Mouse (Mus musculus): ENCODE results near the gene Nomo1. TPM values are rescaled to one million over a fixed set of nuclear protein-coding genes. Genes with fewer than 3 reads are reported as not detected.

The Nomo1 gene
- polyA plus RNA-seq, 1 experiment from 2014 or later, result 26.0 TPM

DNA sequence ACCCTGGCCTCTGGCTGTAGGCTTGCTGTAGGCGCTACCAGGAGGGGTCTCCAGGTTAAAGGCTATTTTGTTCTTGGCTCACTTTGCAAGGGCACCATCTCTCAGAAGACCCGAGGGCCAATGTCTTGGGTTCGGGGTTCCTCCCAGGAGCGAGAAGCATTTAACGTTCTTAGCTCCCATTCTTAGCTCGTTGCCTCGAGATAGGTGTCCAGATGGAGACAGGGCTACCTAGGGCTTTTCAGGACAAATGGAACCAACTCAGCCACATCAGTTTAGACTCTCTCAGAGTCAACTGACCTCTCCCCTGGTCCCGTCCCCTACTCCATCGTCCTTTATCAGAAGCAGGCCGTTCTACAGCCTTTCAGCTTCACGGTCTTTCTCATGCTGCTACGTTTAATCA, 98.7 kb downstream of the Nomo1 start:
- Histone ChIP-seq H3K9ac (replicated peaks; ENCODE audit: low read depth, low read length) (no peak overlapping the region), H3K4me1 (ENCODE audit: control insufficient read depth, insufficient read depth, low read length) (0 out of 2 replicates have a peak, but pooled peaks cover 8% of the 10 kb centered on the region), H3K9me3 (ENCODE audit: control insufficient read depth, low read length) (no peaks in the 10 kb centered on the region), H3K36me3 (ENCODE audit: control insufficient read depth, insufficient read depth, low read length) (no peaks in the 10 kb centered on the region), H3K27me3 (ENCODE audit: control insufficient read depth, insufficient read depth, low read length) (no peaks in the 10 kb centered on the region), H3K27ac (ENCODE audit: low read depth, low read length) (no peak overlapping the region), H3K4me2 (ENCODE audit: low read depth, low read length) (no peak overlapping the region), H3K4me3 (ENCODE audit: low read depth, low read length) (no peak overlapping the region)
- ATAC-seq (ENCODE audit: low read depth), result no peak
- WGBS, result 91% methylated on average over 12 of the region's 12 CpGs

Other genes starting within 250 kb of the Nomo1 start
- 21.2 and 32.3 TPM in 2 replicates for gene Lmtk3, start 250.0 kb upstream of the Nomo1 start, polyA plus RNA-seq (2014; fragmentation: Nextera tagmentation; extraction: Ambion mirVana)
- gene Sult2b1, start 249.0 kb upstream of the Nomo1 start, polyA plus RNA-seq (2014; fragmentation: Nextera tagmentation; extraction: Ambion mirVana), result 6.8 and 9.7 TPM in 2 replicates
- 223 and 266 TPM in 2 replicates for gene Cyth2, start 219.1 kb upstream of the Nomo1 start, polyA plus RNA-seq (2014; fragmentation: Nextera tagmentation; extraction: Ambion mirVana)
- gene Kcnj14, start 208.9 kb upstream of the Nomo1 start, polyA plus RNA-seq (2014; fragmentation: Nextera tagmentation; extraction: Ambion mirVana), result 1.1 and 1.3 TPM in 2 replicates
- gene Grwd1, start 202.8 kb upstream of the Nomo1 start, polyA plus RNA-seq (2014; fragmentation: Nextera tagmentation; extraction: Ambion mirVana), result 39.0 and 40.5 TPM in 2 replicates
- 67.9 and 98.6 TPM in 2 replicates for gene Kdelr1, start 160.9 kb upstream of the Nomo1 start, polyA plus RNA-seq (2014; fragmentation: Nextera tagmentation; extraction: Ambion mirVana)
- 3.4 and 4.3 TPM in 2 replicates for gene Grin2d, start 155.3 kb upstream of the Nomo1 start, polyA plus RNA-seq (2014; fragmentation: Nextera tagmentation; extraction: Ambion mirVana)
- gene Syngr4, start 137.0 kb upstream of the Nomo1 start, polyA plus RNA-seq (2014; fragmentation: Nextera tagmentation; extraction: Ambion mirVana), result 0.37 TPM in 1 of 2 replicates, not detected in the other
- gene Tmem143, start 136.8 kb upstream of the Nomo1 start, polyA plus RNA-seq (2014; fragmentation: Nextera tagmentation; extraction: Ambion mirVana), result 4.0 and 4.8 TPM in 2 replicates
- gene Emp3, start 112.3 kb upstream of the Nomo1 start, polyA plus RNA-seq (2014; fragmentation: Nextera tagmentation; extraction: Ambion mirVana), result 5.3 and 36.4 TPM in 2 replicates
- 3.8 and 4.0 TPM in 2 replicates for gene Ccdc114, start 109.6 kb upstream of the Nomo1 start, polyA plus RNA-seq (2014; fragmentation: Nextera tagmentation; extraction: Ambion mirVana)
- gene Abcc6, start 3.4 kb upstream of the Nomo1 start, polyA plus RNA-seq (2014; fragmentation: Nextera tagmentation; extraction: Ambion mirVana), result 0.37 and 0.40 TPM in 2 replicates
- 1.4 and 1.7 TPM in 2 replicates for gene Kcnj11, start 67.1 kb downstream of the Nomo1 start, polyA plus RNA-seq (2014; fragmentation: Nextera tagmentation; extraction: Ambion mirVana)
- 12.4 and 15.7 TPM in 2 replicates for gene Abcc8, start 146.3 kb downstream of the Nomo1 start, polyA plus RNA-seq (2014; fragmentation: Nextera tagmentation; extraction: Ambion mirVana)
- gene Ush1c, start 204.8 kb downstream of the Nomo1 start, polyA plus RNA-seq (2014; fragmentation: Nextera tagmentation; extraction: Ambion mirVana), result 1.3 and 1.6 TPM in 2 replicates
- not detected in 2 replicates for gene Otog, start 207.3 kb downstream of the Nomo1 start, polyA plus RNA-seq (2014; fragmentation: Nextera tagmentation; extraction: Ambion mirVana)

Data from neural tube, embryonic 14.5 days (tissue).